Mouse (Mus musculus) neural tube, embryonic 11.5 days (tissue): ENCODE results near the gene Tmem19. TPM values are rescaled to one million over a fixed set of nuclear protein-coding genes. Genes with fewer than 3 reads are reported as not detected.

Experiments used
- ATAC-seq: fragments of 200-750 bp; cut with Nextera tagmentation; 2 replicates; pipeline ENCODE4 v1.8.0; 2017; ENCODE audit warnings: moderate number of reproducible peaks, mild to moderate bottlenecking, moderate TSS enrichment, moderate library complexity; ENCODE audit not compliant: insufficient read depth, low FRiP score, low TSS enrichment
- DNase-seq: peaks from one replicate; pipeline ENCODE4 v3.0.0-alpha.2; 2015; ENCODE audit warnings: low spot score
- H3K27ac ChIP-seq: fragments of 300-500 bp; sonication (generic); 2 replicates; pipeline ENCODE4 v1.5.1; 2014; ENCODE audit warnings: low read depth, mild to moderate bottlenecking, low read length
- H3K27me3 ChIP-seq: fragments of 300-500 bp; sonication (generic); 2 replicates; pipeline ENCODE4 v1.6.1; 2014; ENCODE audit warnings: mild to moderate bottlenecking, low read length, mixed read lengths; ENCODE audit not compliant: control insufficient read depth, insufficient read depth
- H3K36me3 ChIP-seq: fragments of 300-500 bp; sonication (generic); 2 replicates; pipeline ENCODE4 v1.6.1; 2014; ENCODE audit warnings: mild to moderate bottlenecking, low read length, moderate library complexity, mixed read lengths; ENCODE audit not compliant: control insufficient read depth, insufficient read depth
- H3K4me1 ChIP-seq: fragments of 300-500 bp; sonication (generic); 2 replicates; pipeline ENCODE4 v1.6.1; 2014; ENCODE audit warnings: low read length, mixed read lengths; ENCODE audit not compliant: control insufficient read depth, insufficient read depth
- H3K4me2 ChIP-seq: fragments of 300-500 bp; sonication (generic); 2 replicates; pipeline ENCODE4 v1.6.1; 2014; ENCODE audit warnings: low read depth, mild to moderate bottlenecking, moderate library complexity
- H3K4me3 ChIP-seq: fragments of 300-500 bp; sonication (generic); 2 replicates; pipeline ENCODE4 v1.5.1; 2014; ENCODE audit warnings: low read depth, low read length
- H3K9ac ChIP-seq: fragments of 300-500 bp; sonication (generic); 2 replicates; pipeline ENCODE4 v1.6.1; 2014; ENCODE audit warnings: mild to moderate bottlenecking, low read length
- H3K9me3 ChIP-seq: fragments of 300-500 bp; sonication (generic); 2 replicates; pipeline ENCODE4 v1.6.1; 2016; ENCODE audit warnings: low read length; ENCODE audit not compliant: control insufficient read depth
- WGBS: fragments of 180-500 bp; shearing (Covaris S2); extraction: QIAGEN DNeasy Blood & Tissue Kit; methylation state at CpG from one replicate; pipeline ENCODE4 v1.1.7; 2014; 5-methylcytosine and 5-hydroxymethylcytosine counted together
- polyA plus RNA-seq: library from polyadenylated mRNA; unstranded; fragments of >200 nt; fragmentation: Nextera tagmentation; extraction: Ambion mirVana; gene quantifications from 2 replicates; pipeline ENCODE4 v1.2.1, GENCODE M21; 2014

Gene Tmem19
- polyA plus RNA-seq, 1 experiment from 2014 or later: 36.7 TPM

DNA sequence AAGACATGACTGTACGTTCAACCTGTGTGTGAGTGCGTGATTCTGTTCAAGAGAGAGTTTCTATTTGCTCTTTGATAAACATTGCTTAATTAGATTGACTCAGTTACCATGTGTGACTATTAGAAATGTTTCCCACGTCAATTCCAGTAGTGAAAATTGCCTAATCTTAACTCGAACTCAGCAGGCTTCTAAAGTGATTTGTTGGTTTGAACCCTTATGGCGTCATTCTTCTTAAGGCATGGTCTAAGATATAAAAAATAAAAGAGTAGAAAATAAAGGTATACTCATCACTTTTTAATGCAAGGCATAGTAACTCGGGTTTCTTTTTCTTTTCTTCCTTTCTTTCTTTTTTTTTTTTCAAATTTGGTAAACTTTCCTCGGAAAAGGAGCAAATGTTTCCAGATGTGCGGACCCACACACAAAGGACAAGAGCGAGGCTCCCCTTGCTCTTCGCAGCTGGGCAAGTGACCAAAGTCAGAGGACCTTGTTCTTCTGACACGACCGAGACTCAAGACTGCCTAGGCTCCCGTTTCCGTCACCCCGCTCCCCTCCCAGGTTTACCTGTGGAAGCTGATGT is 21.4 kb upstream of the Tmem19 start:
- Histone ChIP-seq H3K4me3 (peak overlapping the region; percentile 91), H3K4me2 (peak overlapping the region; percentile 46), H3K9me3 (no peaks in the 10 kb centered on the region), H3K27me3 (no peaks in the 10 kb centered on the region), H3K27ac (peak overlapping the region; percentile 97), H3K36me3 (no peaks in the 10 kb centered on the region), H3K9ac (peak overlapping the region; percentile 83), H3K4me1 (peaks cover 16% of the 10 kb centered on the region)
- no peak for DNase-seq
- peak; percentile 3 for ATAC-seq
- 4% methylated on average over 15 of the region's 15 CpGs for WGBS

DNA sequence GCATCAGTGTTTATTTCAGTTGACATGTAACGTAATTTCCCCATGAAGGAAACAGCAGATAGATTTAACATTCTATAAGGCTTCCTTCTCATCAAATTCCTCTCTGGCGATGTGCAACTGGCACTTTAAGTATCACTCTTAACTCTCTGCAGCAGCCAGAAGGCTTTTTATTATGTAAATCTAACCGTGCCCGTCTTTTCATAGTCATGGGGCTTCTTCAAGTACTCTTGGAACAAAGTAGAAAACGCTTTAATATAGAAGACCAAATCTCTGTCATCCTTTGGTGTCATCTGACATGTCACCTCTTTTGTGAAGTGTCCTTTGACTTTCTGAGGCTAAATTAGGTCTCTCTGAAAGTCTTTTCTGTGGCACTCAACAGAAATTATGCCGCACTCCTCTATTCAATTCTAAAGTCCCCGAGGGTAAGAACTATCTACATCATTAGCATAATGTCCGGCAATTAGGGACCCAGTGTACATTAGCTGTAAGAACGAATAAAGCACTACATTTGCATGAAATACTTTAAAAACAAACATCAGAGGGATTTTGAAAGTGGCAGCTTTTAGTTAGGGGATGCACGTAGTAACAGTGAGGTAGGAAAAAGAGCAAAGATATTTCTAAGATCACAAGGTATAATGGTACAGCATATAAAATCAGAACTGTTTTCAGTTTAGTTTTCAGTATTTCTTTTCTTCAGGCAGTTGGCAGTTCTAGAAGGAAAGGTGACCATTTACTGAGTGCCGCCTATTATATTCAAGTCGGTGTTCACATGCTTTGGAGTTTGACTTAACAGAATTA is 20.7 kb upstream of the Tmem19 start:
- Histone ChIP-seq H3K27ac (peak overlapping the region; percentile 97), H3K9me3 (no peaks in the 10 kb centered on the region), H3K4me3 (peak overlapping the region; percentile 91), H3K36me3 (no peaks in the 10 kb centered on the region), H3K4me1 (peaks cover 16% of the 10 kb centered on the region), H3K4me2 (peak overlapping the region; percentile 46), H3K27me3 (no peaks in the 10 kb centered on the region), H3K9ac (peak overlapping the region; percentile 83)
- WGBS: 30% methylated on average over 12 of the region's 12 CpGs
- ATAC-seq (no peak), DNase-seq (peak; percentile 16)

DNA sequence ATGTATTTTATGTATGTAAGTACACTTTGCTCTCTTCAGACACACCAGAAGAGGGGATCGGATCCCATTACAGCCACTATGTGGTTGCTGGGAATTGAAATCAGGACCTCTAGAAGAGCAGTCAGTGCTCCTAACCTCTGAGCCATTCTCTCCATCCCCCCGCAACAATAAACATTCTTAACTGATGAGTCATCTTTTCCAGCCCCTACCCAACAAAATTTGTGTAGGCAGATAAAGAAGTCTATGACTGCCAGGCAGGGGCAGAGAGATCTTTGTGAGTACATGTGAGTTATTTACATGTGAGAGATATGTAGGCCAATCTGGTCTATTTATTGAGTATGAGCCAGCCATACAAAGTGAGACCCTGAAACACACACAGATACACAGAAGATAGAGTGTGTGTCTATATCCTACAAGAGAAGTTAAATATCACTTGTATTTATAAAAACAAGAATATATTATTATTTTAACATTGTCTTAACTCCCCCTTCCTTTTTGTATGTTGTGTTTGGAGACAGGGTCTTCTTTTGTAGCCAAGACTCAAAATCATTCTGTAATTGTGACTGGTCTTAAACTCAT is 19.3 kb upstream of the Tmem19 start:
- Histone ChIP-seq H3K4me3 (no peak overlapping the region), H3K36me3 (no peaks in the 10 kb centered on the region)
- 84% methylated on average over 2 of the region's 2 CpGs for WGBS

GRCm38 (mm10) chr10:115363151-115363550 is 850 bp upstream of the Tmem19 start:
- Histone ChIP-seq H3K4me3 (no peak overlapping the region), H3K4me2 (peak overlapping the region; percentile 83), H3K9ac (no peak overlapping the region; the same call in 1 of the 2 replicates), H3K4me1 (0 out of 2 replicates have a peak, but pooled peaks cover 4% of the 10 kb centered on the region), H3K27me3 (no peaks in the 10 kb centered on the region), H3K36me3 (no peaks in the 10 kb centered on the region), H3K9me3 (no peaks in the 10 kb centered on the region), H3K27ac (no peak overlapping the region)
- WGBS: 87% methylated on average over 4 of the region's 4 CpGs
- DNase-seq (no peak), ATAC-seq (no peak)

More for the DNA sequence above, 19.3 kb upstream of the Tmem19 start:
- Histone ChIP-seq H3K4me2 (no peak overlapping the region), H3K27ac (no peak overlapping the region), H3K9ac (no peak overlapping the region), H3K27me3 (no peaks in the 10 kb centered on the region), H3K4me1 (peaks cover 13% of the 10 kb centered on the region), H3K9me3 (no peaks in the 10 kb centered on the region)
- no peak for ATAC-seq
- no peak for DNase-seq

DNA sequence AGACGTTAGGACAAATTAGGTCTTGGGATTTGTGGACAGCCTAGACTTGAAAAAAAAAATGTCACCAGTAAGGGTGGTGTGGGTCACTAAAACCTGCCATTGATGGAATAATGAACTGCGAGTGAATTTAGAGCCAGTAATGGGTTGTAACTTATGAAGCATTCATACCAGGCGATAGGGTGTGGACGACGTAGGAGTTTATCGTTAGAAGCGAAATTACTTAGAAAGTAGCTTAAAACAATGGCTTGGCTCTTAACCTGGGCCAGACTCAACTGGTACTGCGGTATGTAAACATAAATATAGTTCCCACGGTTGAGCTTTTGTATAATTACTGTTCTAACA is 293 bp upstream of the Tmem19 start:
- H3K9ac ChIP-seq: peak overlapping the region; percentile 54
- 5% methylated on average over 9 of the region's 9 CpGs for WGBS
- H3K9me3 ChIP-seq: no peaks in the 10 kb centered on the region
- H3K27me3 ChIP-seq: no peaks in the 10 kb centered on the region
- H3K4me2 ChIP-seq: peak overlapping the region; percentile 83
- H3K27ac ChIP-seq: peak overlapping the region; percentile 90
- peak overlapping the region; percentile 50 for H3K4me3 ChIP-seq
- ATAC-seq (peak; percentile 3), DNase-seq (no peak)
- H3K36me3 ChIP-seq: no peaks in the 10 kb centered on the region
- H3K4me1 ChIP-seq: 0 out of 2 replicates have a peak, but pooled peaks cover 4% of the 10 kb centered on the region

- H3K4me2 ChIP-seq: no peak overlapping the region
- no peak overlapping the region for H3K9ac ChIP-seq
- WGBS: 92% methylated on average over 7 of the region's 7 CpGs
- H3K36me3 ChIP-seq: no peaks in the 10 kb centered on the region
- 0 out of 2 replicates have a peak, but pooled peaks cover 4% of the 10 kb centered on the region for H3K4me1 ChIP-seq
- no peaks in the 10 kb centered on the region for H3K9me3 ChIP-seq
- DNase-seq (no peak), ATAC-seq (no peak)
- no peaks in the 10 kb centered on the region for H3K27me3 ChIP-seq
- no peak overlapping the region for H3K4me3 ChIP-seq
- no peak overlapping the region for H3K27ac ChIP-seq
These were observed 3.2 kb downstream of the Tmem19 start for GRCm38 (mm10) chr10:115359066-115359465.

DNA sequence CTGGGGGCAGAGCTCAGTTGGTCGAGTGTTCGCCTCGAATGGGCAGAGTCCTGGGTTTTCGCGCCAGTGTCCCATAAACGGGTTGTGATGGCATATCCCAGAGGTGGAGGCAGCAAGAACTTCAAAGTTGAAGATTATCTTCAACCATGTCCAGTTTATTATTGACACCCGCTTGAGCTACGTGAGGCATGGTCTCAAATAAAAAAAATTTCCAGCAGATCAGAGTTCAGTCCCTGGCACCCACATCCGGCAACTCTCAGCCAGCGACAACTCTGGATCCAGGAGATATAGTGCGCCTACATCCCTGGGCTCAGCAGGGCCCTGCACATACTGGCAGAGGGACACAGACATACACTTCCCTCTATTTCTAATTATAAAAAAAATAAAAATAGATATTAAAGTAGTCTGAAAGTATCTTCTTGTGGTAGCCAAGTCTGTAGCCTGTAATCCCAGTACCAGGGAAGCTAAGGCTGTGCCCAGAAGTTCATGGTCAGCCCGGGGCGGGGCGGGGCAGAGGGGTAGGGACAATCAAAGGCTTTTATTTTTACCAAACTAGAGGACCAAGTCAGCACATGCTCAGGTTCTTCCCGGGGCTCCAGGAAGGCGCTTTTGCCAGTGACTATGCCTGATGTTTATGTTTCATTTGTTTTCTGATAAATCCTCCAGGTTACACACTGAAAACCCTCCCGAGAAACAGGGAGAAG is 3.9 kb downstream of the Tmem19 start:
- Histone ChIP-seq H3K4me2 (no peak overlapping the region), H3K27ac (no peak overlapping the region), H3K4me3 (no peak overlapping the region), H3K9ac (no peak overlapping the region), H3K4me1 (0 out of 2 replicates have a peak, but pooled peaks cover 4% of the 10 kb centered on the region), H3K36me3 (no peaks in the 10 kb centered on the region), H3K9me3 (no peaks in the 10 kb centered on the region), H3K27me3 (no peaks in the 10 kb centered on the region)
- no peak for DNase-seq
- no peak for ATAC-seq
- WGBS: 92% methylated on average over 17 of the region's 17 CpGs

DNA sequence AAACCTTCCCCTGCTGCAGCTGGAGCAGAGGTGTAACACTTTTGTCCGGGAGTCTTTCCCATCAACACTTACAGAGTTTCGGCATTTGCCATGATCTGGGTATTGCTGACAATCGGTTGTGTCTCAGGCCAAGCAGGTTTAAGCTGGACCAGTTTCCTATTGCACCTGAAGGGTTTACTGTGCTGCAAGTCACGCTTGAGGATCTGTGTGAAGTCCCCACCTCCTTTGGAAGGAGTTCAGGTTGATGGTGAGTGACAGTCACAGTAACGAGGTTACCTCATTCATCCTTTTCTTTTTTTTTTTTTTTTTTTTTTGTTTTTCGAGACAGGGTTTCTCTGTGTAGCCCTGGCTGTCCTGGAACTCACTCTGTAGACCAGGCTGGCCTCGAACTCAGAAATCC is 6.2 kb downstream of the Tmem19 start:
- H3K27me3 ChIP-seq: no peaks in the 10 kb centered on the region
- no peak overlapping the region for H3K4me3 ChIP-seq
- H3K9ac ChIP-seq: no peak overlapping the region
- no peak overlapping the region for H3K27ac ChIP-seq
- no peaks in the 10 kb centered on the region for H3K36me3 ChIP-seq
- no peaks in the 10 kb centered on the region for H3K4me1 ChIP-seq
- WGBS: 93% methylated on average over 6 of the region's 7 CpGs
- ATAC-seq (no peak), DNase-seq (no peak)
- no peaks in the 10 kb centered on the region for H3K9me3 ChIP-seq
- H3K4me2 ChIP-seq: no peak overlapping the region
